Mouse (Mus musculus) CD4-positive, CD25-positive, alpha-beta regulatory T cell, adult 9 weeks (primary cell): ENCODE results near the gene Defa32. TPM values are rescaled to one million over a fixed set of nuclear protein-coding genes. Genes with fewer than 3 reads are reported as not detected.

Source experiments
- polyA plus RNA-seq: library from polyadenylated mRNA; unstranded; fragments of 100-300 nt; shearing (Covaris generic); gene quantifications from one replicate; pipeline ENCODE4 v1.2.1, GENCODE M21; 2017

Defa32 gene
- not detected for polyA plus RNA-seq

GRCm38 (mm10) chr8:21528732-21529131, at the start of gene Defa32:
Gene Defa32 (plus strand): TSS chr8:21529032.

GRCm38 (mm10) chr8:21508958-21509357, 19.9 kb upstream of the Defa32 start, which contains the start of gene Defa20:
Gene Defa20 (plus strand): TSS chr8:21509258.

DNA sequence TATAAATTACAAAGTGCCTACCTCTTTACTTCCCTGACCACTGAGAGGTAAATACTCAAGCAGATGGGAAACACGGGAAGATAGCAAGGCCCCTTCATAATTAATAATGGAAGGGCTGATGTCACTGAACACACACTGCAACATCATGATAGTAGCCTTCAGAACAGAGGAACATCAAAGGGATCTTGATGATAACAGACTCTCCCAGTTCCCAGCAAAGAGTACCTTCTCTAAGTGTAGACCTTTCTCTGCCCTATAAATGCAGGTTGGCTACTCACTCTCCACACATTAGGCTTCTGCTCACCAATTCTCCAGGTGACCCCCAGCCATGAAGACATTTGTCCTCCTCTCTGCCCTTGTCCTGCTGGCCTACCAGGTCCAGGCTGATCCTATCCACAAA, 36.3 kb downstream of the Defa32 start, which contains the start of gene Defa37:
Defa37 (plus strand) TSS at position 301 of the 400 bp plus-strand sequence.

Other genes starting within 250 kb of the Defa32 start
- gene Defa27, start 213.5 kb upstream of the Defa32 start, polyA plus RNA-seq, result not detected
- gene Defa29, start 202.0 kb upstream of the Defa32 start, polyA plus RNA-seq, result not detected
- gene Defa2, start 150.5 kb upstream of the Defa32 start, polyA plus RNA-seq, result not detected
- gene Defa33, start 137.2 kb upstream of the Defa32 start, polyA plus RNA-seq, result not detected
- not detected for gene Defa36, start 101.6 kb upstream of the Defa32 start, polyA plus RNA-seq
- gene Gm7849, start 72.5 kb upstream of the Defa32 start, polyA plus RNA-seq, result not detected
- gene Defa20, start 19.8 kb upstream of the Defa32 start, polyA plus RNA-seq, result not detected
- gene Defa37, start 36.4 kb downstream of the Defa32 start, polyA plus RNA-seq, result not detected
- not detected for gene Defa28, start 54.0 kb downstream of the Defa32 start, polyA plus RNA-seq
- gene Gm7861, start 65.5 kb downstream of the Defa32 start, polyA plus RNA-seq, result not detected
- not detected for gene Defa26, start 89.2 kb downstream of the Defa32 start, polyA plus RNA-seq
- not detected for gene Defa17, start 126.7 kb downstream of the Defa32 start, polyA plus RNA-seq
- not detected for gene Defa34, start 136.8 kb downstream of the Defa32 start, polyA plus RNA-seq
- not detected for gene AY761184, start 174.6 kb downstream of the Defa32 start, polyA plus RNA-seq
- not detected for gene Defa24, start 205.5 kb downstream of the Defa32 start, polyA plus RNA-seq